Mouse (Mus musculus): ENCODE measurements around the gene Sel1l2.

- TF ChIP-seq CTCF (conservative IDR thresholded peaks at IDR 0.05; ENCODE audit: low read length), result peak; percentile 44
- TF ChIP-seq POU5F1 (IDR thresholded peaks at IDR 0.05; ENCODE audit: borderline replicate concordance, low read length), result no peak
- TF ChIP-seq NANOG (IDR thresholded peaks at IDR 0.05; ENCODE audit: borderline replicate concordance, low read length), result no peak
These were observed 37.8 kb upstream of the Sel1l2 start for GRCm38 (mm10) chr2:140427283-140427682.
